Mouse (Mus musculus) MEL (cell line): ENCODE data around the gene Zfp408.

Source experiments
- CTCF ChIP-seq, 3 experiments: IDR thresholded peaks in 2 of 3; conservative IDR thresholded peaks in 1 of 3; 2 replicates each; pipeline ENCODE4 v1.5.1; 2011 to 2012; ENCODE audit warnings: low read length in 3 of 3, low read depth in 2 of 3, mild to moderate bottlenecking in 2 of 3, improper control_type of control experiment in 1 of 3, inconsistent platforms in 1 of 3, mixed read lengths in 1 of 3, moderate library complexity in 1 of 3; ENCODE audit not compliant: control insufficient read depth in 1 of 3, insufficient read depth in 1 of 3, poor library complexity in 1 of 3, severe bottlenecking in 1 of 3
- EP300 ChIP-seq, 2 experiments: IDR thresholded peaks; 2 replicates each; pipeline ENCODE4 v1.6.1; 2011; ENCODE audit warnings: improper control_type of control experiment in 2 of 2, low read length in 2 of 2, low read depth in 1 of 2, mild to moderate bottlenecking in 1 of 2
- GABPA ChIP-seq: IDR thresholded peaks from 2 replicates; pipeline ENCODE4 v1.6.1; 2012; ENCODE audit warnings: low read depth, mild to moderate bottlenecking, inconsistent platforms, low read length, improper control_type of control experiment, moderate library complexity
- MEF2A ChIP-seq: IDR thresholded peaks from 2 replicates; pipeline ENCODE4 v1.6.1; 2014; ENCODE audit warnings: low read depth, mild to moderate bottlenecking, inconsistent platforms, low read length, improper control_type of control experiment; ENCODE audit not compliant: poor library complexity, insufficient replicate concordance, severe bottlenecking; ENCODE audit errors: extremely low read depth
- MXI1 ChIP-seq: IDR thresholded peaks from 2 replicates; pipeline ENCODE4 v1.6.1; 2011; ENCODE audit warnings: mild to moderate bottlenecking, low read depth, low read length, improper control_type of control experiment
- POLR2A ChIP-seq, 2 experiments: IDR thresholded peaks; 2 replicates each; pipeline ENCODE4 v1.6.1; 2011 to 2012; ENCODE audit warnings: low read length in 2 of 2, mild to moderate bottlenecking in 2 of 2, control low read depth in 1 of 2, improper control_type of control experiment in 1 of 2, low read depth in 1 of 2, moderate library complexity in 1 of 2; ENCODE audit not compliant: control insufficient read depth in 1 of 2, insufficient read depth in 1 of 2, poor library complexity in 1 of 2
- POLR2AphosphoS5 ChIP-seq: IDR thresholded peaks from 2 replicates; pipeline ENCODE4 v1.6.1; 2012; ENCODE audit warnings: low read depth, borderline replicate concordance, mild to moderate bottlenecking, inconsistent platforms, low read length, moderate library complexity, mixed read lengths
- RAD21 ChIP-seq: IDR thresholded peaks from 2 replicates; pipeline ENCODE4 v1.6.1; 2011; ENCODE audit warnings: mild to moderate bottlenecking, low read depth, low read length, improper control_type of control experiment
- TCF12 ChIP-seq: IDR thresholded peaks from 2 replicates; pipeline ENCODE4 v1.6.1; 2014; ENCODE audit warnings: low read depth, mild to moderate bottlenecking, inconsistent platforms, low read length, improper control_type of control experiment, moderate library complexity
- UBTF ChIP-seq: IDR thresholded peaks from 2 replicates; pipeline ENCODE4 v1.6.1; 2012; ENCODE audit warnings: low read depth, mild to moderate bottlenecking, inconsistent platforms, low read length, improper control_type of control experiment, moderate library complexity, borderline replicate concordance; ENCODE audit not compliant: insufficient read depth

- TF ChIP-seq POLR2A (IDR thresholded peaks at IDR 0.05; ENCODE audit: control insufficient read depth in 1 of 2, insufficient read depth in 1 of 2, low read depth in 1 of 2, low read length in 2 of 2, poor library complexity in 1 of 2) (no peak), CTCF (IDR thresholded peaks at IDR 0.05 in 2 of 3, conservative IDR thresholded peaks at IDR 0.05 in 1 of 3; ENCODE audit: control insufficient read depth in 1 of 3, insufficient read depth in 1 of 3, low read depth in 2 of 3, low read length in 3 of 3, poor library complexity in 1 of 3, severe bottlenecking in 1 of 3) (peak in 2 of 3 experiments; percentile 18 to 56; a peak in 3 of 6 replicates), MEF2A (no peak), EP300 (IDR thresholded peaks at IDR 0.05; ENCODE audit: low read depth in 1 of 2, low read length in 2 of 2) (no peak), TCF12 (no peak), POLR2AphosphoS5 (no peak), RAD21 (peak; percentile 48), UBTF (no peak), GABPA (no peak), MXI1 (no peak)
These were observed 47.2 kb downstream of the Zfp408 start for GRCm38 (mm10) chr2:91602389-91602788.
